Mouse (Mus musculus): ENCODE data around the gene Manf.

The Manf gene

GRCm38 (mm10) chr9:106891829-106892551 is at the start of gene Manf:
TSS of gene Manf (minus strand) at chr9:106891979.
- peak; percentile 87 for ATAC-seq (ENCODE audit: low TSS enrichment)

DNA sequence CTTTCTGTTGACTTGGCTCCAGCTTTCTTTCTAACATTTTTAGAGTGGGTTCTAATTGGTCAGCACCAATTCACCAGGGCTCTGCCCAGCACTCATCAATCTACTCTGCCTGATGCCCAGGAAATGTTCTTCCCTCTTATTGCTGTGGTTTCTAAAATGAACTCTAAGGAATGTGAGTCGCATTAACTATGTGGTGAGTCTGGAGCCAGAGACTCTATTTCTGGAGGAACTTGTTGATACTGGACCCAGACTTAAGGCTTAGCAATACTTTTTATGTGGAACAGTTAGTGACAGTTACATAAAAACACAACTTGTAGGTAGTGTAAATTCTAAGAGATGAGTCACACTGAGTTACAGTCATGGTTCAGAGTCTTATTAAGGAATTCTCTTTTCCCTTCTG is 43.2 kb upstream of the Manf start:
- peak; percentile 89 for ATAC-seq (ENCODE audit: low TSS enrichment)

DNA sequence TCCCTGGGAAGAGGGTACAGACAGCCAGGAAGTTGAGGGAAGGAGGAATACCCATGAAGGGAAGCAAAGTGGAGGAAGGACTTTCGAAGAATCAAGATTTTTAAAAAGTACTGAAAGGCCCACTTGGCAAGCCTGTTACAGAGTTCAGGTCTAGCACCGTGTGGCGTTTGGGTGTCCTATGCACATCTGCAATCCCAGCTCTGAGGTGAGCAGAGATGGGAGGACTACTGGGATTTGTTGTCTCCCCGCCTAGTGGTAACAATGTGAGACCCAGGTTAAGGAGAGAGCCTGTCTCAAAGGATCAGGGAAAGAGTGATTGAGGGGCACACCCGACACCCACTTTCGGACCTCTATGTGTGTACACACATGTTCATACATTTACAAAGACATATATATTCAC is 23.1 kb upstream of the Manf start:
- ATAC-seq (ENCODE audit: low TSS enrichment): no peak

GRCm38 (mm10) chr9:106913759-106914158 is 22.0 kb upstream of the Manf start:
- no peak for ATAC-seq (ENCODE audit: low TSS enrichment)

DNA sequence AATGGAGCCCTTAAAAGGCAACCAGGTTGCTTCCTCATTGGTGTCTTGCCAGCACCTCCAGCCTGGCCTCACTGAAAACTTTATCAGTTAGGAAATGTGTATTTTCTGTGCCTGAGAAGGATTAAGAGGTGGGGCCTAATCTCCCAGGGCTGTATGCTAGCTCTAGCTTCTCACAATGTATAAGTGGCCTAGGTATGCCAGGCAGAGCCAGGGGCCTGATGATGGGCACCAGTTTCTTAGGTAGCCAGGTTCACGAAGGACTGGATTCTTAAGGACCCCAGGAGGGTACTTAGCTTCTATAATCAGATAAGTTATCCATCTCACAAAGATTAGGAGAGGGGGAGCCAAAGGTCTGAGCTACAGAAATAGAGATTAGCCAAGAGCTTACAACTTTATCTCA is 19.8 kb upstream of the Manf start:
- ATAC-seq (ENCODE audit: low TSS enrichment): no peak

DNA sequence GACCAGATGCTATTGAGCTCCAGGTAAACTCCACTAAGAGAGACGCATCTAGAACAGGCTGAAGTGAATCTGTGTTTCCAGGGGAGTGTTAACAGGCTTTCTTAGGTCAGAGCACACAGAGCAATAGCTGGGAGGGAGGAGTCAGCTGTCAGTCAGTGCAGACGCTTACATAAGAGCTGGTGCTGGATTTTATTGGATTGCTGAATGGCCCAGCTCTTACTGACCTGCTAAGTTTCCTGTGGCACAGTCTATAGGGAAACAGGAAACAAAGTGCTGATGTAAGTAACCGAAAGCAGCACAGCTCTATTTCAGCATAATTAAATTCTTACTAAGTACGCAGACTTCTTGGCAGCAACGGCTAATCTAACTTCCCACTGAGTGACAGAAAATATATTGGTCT is 16.9 kb upstream of the Manf start:
- ATAC-seq (ENCODE audit: low TSS enrichment): peak; percentile 56; the same call in 1 of the 2 replicates

- ATAC-seq (ENCODE audit: low TSS enrichment): no peak
Observed at GRCm38 (mm10) chr9:106908174-106908573, 16.4 kb upstream of the Manf start.

GRCm38 (mm10) chr9:106906597-106906996 is 14.8 kb upstream of the Manf start:
- ATAC-seq (ENCODE audit: low TSS enrichment): no peak

DNA sequence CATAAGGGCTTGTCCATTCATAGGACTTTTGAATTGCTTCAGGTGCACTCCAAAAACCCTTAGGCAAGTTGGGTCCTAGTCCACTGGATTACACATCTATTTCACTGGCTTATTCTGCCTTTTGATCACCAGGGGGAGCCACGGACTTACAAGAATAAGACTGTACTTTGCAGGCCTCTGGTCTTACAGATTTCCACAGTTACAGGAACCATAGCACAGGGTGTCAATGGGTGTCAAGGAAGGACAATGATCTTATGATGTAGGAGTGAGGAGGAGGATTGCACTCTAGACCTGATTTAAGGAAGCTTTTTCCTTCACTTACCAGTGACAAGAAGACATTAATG is 12.0 kb upstream of the Manf start:
- peak; percentile 58; the same call in 1 of the 2 replicates for ATAC-seq (ENCODE audit: low TSS enrichment)

DNA sequence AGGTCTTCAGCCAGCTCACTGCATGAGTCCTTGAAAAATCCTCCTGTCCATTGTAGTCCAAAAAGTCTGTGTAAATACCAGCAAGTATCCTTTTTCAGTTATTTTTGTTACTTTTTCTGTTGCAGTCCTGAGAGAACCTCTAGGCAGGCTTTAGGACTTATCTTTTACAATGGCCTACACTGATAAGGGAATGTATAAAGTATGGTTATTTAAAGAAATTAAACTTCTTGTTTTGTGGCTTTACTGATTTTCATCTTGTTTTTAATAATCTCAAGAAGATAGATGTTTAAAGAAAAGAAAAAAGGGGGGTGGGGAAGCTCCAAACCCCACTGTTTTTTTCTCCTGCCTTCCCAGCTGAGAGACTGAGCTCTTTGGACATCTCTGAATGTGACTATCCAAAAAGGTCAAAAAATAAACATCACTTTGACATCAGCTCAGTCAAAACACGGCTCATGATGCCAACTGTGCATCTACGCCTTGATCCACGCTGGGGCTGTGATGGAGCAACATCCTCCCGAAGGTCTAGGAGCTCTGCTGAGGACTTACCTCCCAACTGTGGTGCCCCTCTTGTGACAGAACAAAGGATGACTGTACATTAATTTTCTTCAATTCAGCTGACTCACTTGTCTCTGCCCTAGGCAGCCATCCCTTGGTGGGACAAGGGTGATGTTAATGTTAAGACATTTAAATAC is 11.5 kb upstream of the Manf start:
- no peak for ATAC-seq (ENCODE audit: low TSS enrichment)

DNA sequence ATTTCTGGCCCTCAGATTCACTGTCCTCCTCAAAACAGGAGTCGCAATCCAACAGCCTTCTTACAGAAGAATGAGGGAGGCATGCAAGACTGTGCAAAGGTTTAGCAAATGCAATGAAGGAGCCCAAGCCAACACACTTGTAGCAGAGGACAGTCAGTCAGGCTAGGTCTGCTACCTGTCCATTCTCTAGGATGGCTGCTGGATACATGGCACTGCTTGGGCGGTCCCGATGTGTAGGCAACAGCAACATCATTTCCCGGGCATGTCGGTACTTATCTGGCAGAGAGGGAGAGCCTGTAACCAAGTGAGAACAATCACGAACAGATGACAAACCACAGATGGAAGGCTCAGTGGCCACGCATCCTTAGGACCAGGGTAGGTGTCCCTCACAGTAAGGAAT is 9.8 kb upstream of the Manf start:
- ATAC-seq (ENCODE audit: low TSS enrichment): 0 out of 2 replicates have a peak, but pooled peaks have one; percentile 23

GRCm38 (mm10) chr9:106898901-106899300 is 7.1 kb upstream of the Manf start:
- no peak for ATAC-seq (ENCODE audit: low TSS enrichment)

GRCm38 (mm10) chr9:106893327-106893726 is 1.5 kb upstream of the Manf start:
- no peak for ATAC-seq (ENCODE audit: low TSS enrichment)

DNA sequence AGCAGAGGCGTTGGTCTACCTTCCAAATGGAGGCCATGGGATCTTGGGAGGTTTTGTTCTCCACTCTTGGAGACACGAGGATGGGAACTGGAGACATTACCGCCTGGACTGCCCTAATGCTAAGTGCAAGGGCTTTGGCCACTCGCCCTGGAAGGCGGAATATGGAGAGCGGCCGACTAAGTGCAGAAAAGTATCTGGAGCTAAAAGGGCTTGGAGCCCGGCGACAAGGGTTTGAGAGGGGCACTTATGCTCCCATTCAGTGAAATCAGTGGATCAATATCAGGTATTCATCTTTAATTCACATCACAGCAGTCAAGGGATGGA is 735 bp upstream of the Manf start:
- ATAC-seq (ENCODE audit: low TSS enrichment): no peak

DNA sequence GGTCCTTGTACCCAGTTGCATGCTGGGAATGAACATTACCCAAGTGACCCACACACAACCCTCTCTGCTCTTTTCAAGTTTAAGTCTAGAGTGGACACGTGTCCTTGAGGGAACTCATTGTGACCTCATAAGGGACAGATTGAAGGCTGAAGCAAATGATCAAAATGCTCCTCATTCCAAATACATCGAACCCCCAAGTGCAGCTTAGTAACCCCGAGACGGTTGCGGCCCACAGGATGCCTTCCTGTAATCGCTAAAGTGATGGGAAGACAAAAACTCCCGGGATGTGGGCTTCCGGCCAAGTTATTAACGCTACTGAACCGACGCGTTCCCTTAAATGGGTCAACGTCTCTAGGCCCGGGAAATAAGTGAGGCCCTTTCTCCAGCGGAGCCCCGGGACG is 438 bp downstream of the Manf start:
- no peak for ATAC-seq (ENCODE audit: low TSS enrichment)

GRCm38 (mm10) chr9:106890496-106891240 is 1.1 kb downstream of the Manf start:
- no peak for ATAC-seq (ENCODE audit: low TSS enrichment)

- ATAC-seq (ENCODE audit: low TSS enrichment): no peak
Observed at GRCm38 (mm10) chr9:106889321-106889720, 2.5 kb downstream of the Manf start.

DNA sequence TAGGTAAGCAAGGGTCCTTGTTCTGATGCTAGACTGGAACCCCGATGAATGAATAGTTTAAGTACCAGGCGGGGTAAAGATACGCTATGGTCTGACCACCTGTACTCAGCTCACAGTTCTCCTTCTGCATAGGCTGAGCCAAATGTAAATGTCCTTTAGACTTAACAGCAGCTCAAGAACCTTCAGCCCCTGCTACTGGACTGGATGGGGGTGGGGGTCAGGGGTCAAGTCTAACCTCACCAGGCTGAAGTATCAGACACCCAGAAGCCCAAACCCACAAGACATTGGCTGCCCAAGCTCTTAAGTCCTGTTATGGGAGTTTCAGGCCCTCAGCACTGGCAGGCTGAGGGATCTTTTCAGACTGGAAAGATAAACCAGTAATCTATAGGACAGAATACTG is 3.4 kb downstream of the Manf start:
- no peak for ATAC-seq (ENCODE audit: low TSS enrichment)

DNA sequence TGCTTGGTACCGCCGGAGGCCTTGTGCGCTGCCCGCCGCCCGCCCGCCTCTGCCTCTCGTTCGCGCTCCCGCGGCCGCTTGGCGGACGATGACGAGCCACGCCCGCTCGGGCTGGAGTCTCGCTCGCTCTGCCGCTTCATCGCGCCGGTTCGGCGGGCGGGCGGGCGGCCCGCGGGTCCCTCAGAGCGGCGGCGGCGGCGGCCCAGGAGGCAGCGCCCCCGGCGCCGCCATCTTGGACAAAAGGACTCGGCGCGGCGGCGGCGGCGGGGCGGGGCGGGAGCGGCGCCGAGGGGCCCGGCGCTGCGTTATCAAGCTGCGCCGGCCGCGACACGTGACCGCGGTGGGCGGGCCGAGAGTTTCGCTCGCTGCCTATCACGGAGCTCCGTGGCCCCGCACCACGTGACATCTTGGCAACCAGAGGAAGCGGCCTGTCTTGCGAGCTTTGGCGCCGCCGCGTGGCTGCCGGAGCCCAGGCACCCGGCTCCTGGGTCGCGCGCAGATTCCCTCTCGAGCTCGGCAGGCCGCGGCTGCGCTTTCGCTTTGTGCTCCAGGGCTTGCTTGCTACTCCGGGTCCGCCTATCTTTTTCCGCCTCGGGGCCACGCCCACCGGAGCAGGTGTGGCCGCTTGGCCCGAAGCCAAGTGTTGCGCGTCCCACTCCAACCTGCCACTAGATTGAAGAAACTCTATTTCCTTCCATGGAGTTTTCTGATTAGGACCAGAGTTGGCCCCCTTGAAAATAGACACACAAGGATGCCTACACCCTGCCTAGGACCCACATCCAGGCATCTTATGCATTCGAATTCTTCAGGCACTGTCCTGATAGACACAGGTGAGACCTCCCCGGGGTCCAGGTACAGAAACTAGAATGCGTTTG is 4.7 kb downstream of the Manf start, which contains the start of gene Rbm15b:
Gene Rbm15b, minus strand, starts transcription at position 601 of the 875 bp plus-strand sequence.
- ATAC-seq (ENCODE audit: low TSS enrichment): peak; percentile 48

DNA sequence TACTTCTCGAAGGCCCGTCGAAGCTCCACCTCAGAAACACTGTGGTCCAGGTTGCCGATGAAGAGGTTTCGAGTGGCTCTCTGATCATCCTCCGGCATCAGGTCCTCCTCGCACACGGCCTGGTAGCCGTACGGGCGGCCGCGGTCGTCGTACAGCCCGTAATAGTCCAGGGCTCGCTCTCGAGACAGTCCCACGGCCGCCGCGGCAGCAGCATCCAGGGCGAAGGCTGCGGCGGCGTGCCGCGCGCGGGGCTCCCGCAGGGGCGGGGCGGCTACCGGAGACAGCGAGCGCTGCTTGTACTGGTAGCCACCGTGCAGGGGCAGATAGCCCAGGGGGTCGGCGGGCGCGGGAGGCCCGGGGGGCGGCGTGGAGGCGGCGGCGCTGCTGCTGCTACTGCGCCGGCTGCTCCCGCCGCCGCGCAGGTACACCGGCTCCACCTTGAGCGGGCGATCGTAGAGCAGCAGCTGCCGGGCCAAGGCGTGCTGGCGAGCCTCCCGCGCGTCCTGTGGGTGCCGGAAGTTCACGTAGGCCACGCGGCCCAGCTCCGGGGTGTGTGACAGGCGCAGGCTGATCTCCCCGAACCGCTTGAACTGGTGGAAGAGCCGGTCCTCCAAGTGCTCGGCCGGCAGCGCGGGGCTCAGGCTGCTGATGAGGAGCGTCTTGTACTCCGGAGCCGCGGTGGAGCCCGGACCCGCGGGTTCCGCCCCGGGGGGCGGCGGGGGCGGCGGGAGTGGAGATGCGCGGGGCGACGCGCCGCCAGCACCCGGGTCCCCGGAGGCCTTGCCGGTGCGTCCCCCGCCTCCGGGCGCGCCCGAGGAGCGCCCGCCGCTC is 5.7 kb downstream of the Manf start:
- no peak for ATAC-seq (ENCODE audit: low TSS enrichment)

All from frontal cortex, adult (tissue).